ENCODE assay signal across 8 mouse cellular contexts in genomic region chr10:80577195-80578130, GRCm38 (mm10). TPM values are rescaled to one million over a fixed set of nuclear protein-coding genes. Genes with fewer than 3 reads are reported as not detected.
DNase-seq lines count a peak whose midpoint lies in the region; ATAC-seq and TF ChIP-seq lines count a peak whose summit lies in the region.

Gene Klf16 (minus strand): TSS chr10:80577321.

- no peak for TF ChIP-seq CTCF in E14TG2a.4 (conservative IDR thresholded peaks at IDR 0.05; ENCODE audit: low read length)
- TF ChIP-seq CTCF in liver, postnatal 0 days (IDR thresholded peaks at IDR 0.05; ENCODE audit: low read depth), result 0 out of 2 replicates have a peak, but pooled peaks have one; percentile 1

- H3K27me3 ChIP-seq in E14TG2a.4 (ENCODE audit: insufficient read depth, low read length), result no peaks in the 10 kb centered on the region
- H3K27me3 ChIP-seq in forebrain, embryonic 13.5 days, result no peaks in the 10 kb centered on the region
- no peaks in the 10 kb centered on the region for H3K27me3 ChIP-seq in liver, postnatal 0 days (ENCODE audit: insufficient read depth, low read length)
- H3K27me3 ChIP-seq in neural tube, embryonic 14.5 days (ENCODE audit: control insufficient read depth, insufficient read depth, low read length), result no peaks in the 10 kb centered on the region; the same call in 1 of the 2 replicates

- peak within 1 kb of the TSS; percentile 82 for H3K9ac ChIP-seq in forebrain, embryonic 13.5 days
- H3K9ac ChIP-seq in liver, postnatal 0 days (replicated peaks), result peak within 1 kb of the TSS; percentile 81
- peak within 1 kb of the TSS; percentile 76 for H3K9ac ChIP-seq in neural tube, embryonic 14.5 days (replicated peaks; ENCODE audit: low read depth, low read length)

- peak within 1 kb of the TSS; percentile 87 for H3K4me2 ChIP-seq in forebrain, embryonic 13.5 days
- peak within 1 kb of the TSS; percentile 99 for H3K4me2 ChIP-seq in liver, postnatal 0 days (ENCODE audit: low read depth, low read length)
- peak within 1 kb of the TSS; percentile 94 for H3K4me2 ChIP-seq in neural tube, embryonic 14.5 days (ENCODE audit: low read depth, low read length)

- H3K4me1 ChIP-seq in E14TG2a.4 (replicated peaks; ENCODE audit: low read depth, low read length), result peaks cover 58% of the 10 kb centered on the region
- H3K4me1 ChIP-seq in forebrain, embryonic 13.5 days, result peaks cover 44% of the 10 kb centered on the region
- H3K4me1 ChIP-seq in liver, postnatal 0 days (ENCODE audit: insufficient read depth), result peaks cover 60% of the 10 kb centered on the region
- peaks cover 22% of the 10 kb centered on the region for H3K4me1 ChIP-seq in neural tube, embryonic 14.5 days (ENCODE audit: control insufficient read depth, insufficient read depth, low read length)

- H3K36me3 ChIP-seq in E14TG2a.4 (ENCODE audit: insufficient read depth, low read length), result peaks cover 45% of the 10 kb centered on the region
- no peaks in the 10 kb centered on the region for H3K36me3 ChIP-seq in forebrain, embryonic 13.5 days (ENCODE audit: poor library complexity, severe bottlenecking)
- H3K36me3 ChIP-seq in liver, postnatal 0 days (replicated peaks; ENCODE audit: insufficient read depth, low read length), result no peaks in the 10 kb centered on the region
- H3K36me3 ChIP-seq in neural tube, embryonic 14.5 days (ENCODE audit: control insufficient read depth, insufficient read depth, low read length), result no peaks in the 10 kb centered on the region

- under 1% methylated on average over 63 of the region's 97 CpGs for WGBS in forebrain, embryonic 13.5 days
- 2% methylated on average over 79 of the region's 97 CpGs for WGBS in large intestine, adult 2 months
- 3% methylated on average over 72 of the region's 97 CpGs for WGBS in liver, postnatal 0 days (ENCODE audit: insufficient replicate concordance)
- under 1% methylated on average over 67 of the region's 97 CpGs for WGBS in neural tube, embryonic 14.5 days

- peak; percentile 83 for ATAC-seq in forebrain, embryonic 13.5 days
- ATAC-seq in liver, postnatal 0 days, result peak; percentile 83
- peak; percentile 75 for ATAC-seq in neural tube, embryonic 14.5 days (ENCODE audit: low read depth)

- no peaks in the 10 kb centered on the region for H3K9me3 ChIP-seq in E14TG2a.4 (ENCODE audit: low read length)
- H3K9me3 ChIP-seq in forebrain, embryonic 13.5 days (replicated peaks), result no peaks in the 10 kb centered on the region
- H3K9me3 ChIP-seq in liver, postnatal 0 days (ENCODE audit: low read length), result no peaks in the 10 kb centered on the region
- no peaks in the 10 kb centered on the region for H3K9me3 ChIP-seq in neural tube, embryonic 14.5 days (ENCODE audit: control insufficient read depth, low read length)

- TF ChIP-seq EP300 in liver, postnatal 0 days (IDR thresholded peaks at IDR 0.05; ENCODE audit: low read depth), result no peak

- peak; percentile 98 for DNase-seq in c-Kit-positive CD71-positive TER-119-positive erythroid progenitor cells, embryonic 14.5 days (ENCODE audit: low spot score)
- peak; percentile 98 for DNase-seq in heart, postnatal 10 days
- no peak for DNase-seq in large intestine, adult 2 months (ENCODE audit: low read depth, low spot score)
- DNase-seq in liver, postnatal 0 days, result peak; percentile 99
- DNase-seq in testis, postnatal 10 days (ENCODE audit: low spot score), result peak; percentile 100

- H3K27ac ChIP-seq in forebrain, embryonic 13.5 days, result peak within 1 kb of the TSS; percentile 87
- H3K27ac ChIP-seq in liver, postnatal 0 days (ENCODE audit: low read depth), result peak within 1 kb of the TSS; percentile 85
- peak within 1 kb of the TSS; percentile 85 for H3K27ac ChIP-seq in neural tube, embryonic 14.5 days (ENCODE audit: low read depth, low read length)

- peak within 1 kb of the TSS; percentile 93 for H3K4me3 ChIP-seq in E14TG2a.4 (replicated peaks; ENCODE audit: low read length)
- H3K4me3 ChIP-seq in forebrain, embryonic 13.5 days, result peak within 1 kb of the TSS; percentile 74
- peak within 1 kb of the TSS; percentile 86 for H3K4me3 ChIP-seq in liver, postnatal 0 days (ENCODE audit: low read depth, low read length)
- peak within 1 kb of the TSS; percentile 76 for H3K4me3 ChIP-seq in neural tube, embryonic 14.5 days (ENCODE audit: low read depth, low read length)

- intact Hi-C loops in heart, postnatal 10 days (cut with DNase I), result loop anchor here (2.0 kb wide), 3 partner anchors 33 to 77 kb away; partner anchors contain the start of gene Csnk1g2

RNA-seq across cellular contexts. Expression of gene Klf16, which starts in this region (rescaled TPM):
- polyA plus RNA-seq in forebrain, embryonic 13.5 days (2015; fragmentation: Nextera tagmentation; extraction: Ambion mirVana), result 6.6 and 7.5 TPM in 2 replicates
- total RNA-seq in heart, postnatal 10 days (2021), result 1 to 10 TPM; 5.9 to 6.9 TPM
- 12.6 and 12.8 TPM in 2 replicates for polyA plus RNA-seq in large intestine, adult 2 months (2012; rRNA removed)
- polyA plus RNA-seq in liver, postnatal 0 days (2015; fragmentation: Nextera tagmentation; extraction: Ambion mirVana), result 6.1 and 6.5 TPM in 2 replicates
- 3.5 and 4.8 TPM in 2 replicates for polyA plus RNA-seq in neural tube, embryonic 14.5 days (2014; fragmentation: Nextera tagmentation; extraction: Ambion mirVana)
